Mouse (Mus musculus): ENCODE results near the gene Gpr18. TPM values are rescaled to one million over a fixed set of nuclear protein-coding genes. Genes with fewer than 3 reads are reported as not detected.

Gene Gpr18
- polyA plus RNA-seq, 1 experiment from 2014 or later = 0.36 TPM

GRCm38 (mm10) chr14:121952046-121952400 is 36.4 kb upstream of the Gpr18 start:
- ATAC-seq (ENCODE audit: low read depth) = no peak
- 78% methylated on average over 5 of the region's 5 CpGs for WGBS
- Histone ChIP-seq H3K9me3 (ENCODE audit: control insufficient read depth, low read length) (no peaks in the 10 kb centered on the region), H3K27me3 (ENCODE audit: control insufficient read depth, insufficient read depth, low read depth, low read length) (no peaks in the 10 kb centered on the region), H3K4me1 (replicated peaks; ENCODE audit: control insufficient read depth, insufficient read depth, low read length) (no peaks in the 10 kb centered on the region), H3K4me3 (ENCODE audit: low read length) (no peak overlapping the region), H3K27ac (ENCODE audit: low read length) (no peak overlapping the region), H3K9ac (ENCODE audit: low read length) (no peak overlapping the region), H3K36me3 (ENCODE audit: control insufficient read depth, insufficient read depth, low read length) (0 out of 2 replicates have a peak, but pooled peaks cover 2% of the 10 kb centered on the region), H3K4me2 (ENCODE audit: low read depth, low read length) (no peak overlapping the region)

DNA sequence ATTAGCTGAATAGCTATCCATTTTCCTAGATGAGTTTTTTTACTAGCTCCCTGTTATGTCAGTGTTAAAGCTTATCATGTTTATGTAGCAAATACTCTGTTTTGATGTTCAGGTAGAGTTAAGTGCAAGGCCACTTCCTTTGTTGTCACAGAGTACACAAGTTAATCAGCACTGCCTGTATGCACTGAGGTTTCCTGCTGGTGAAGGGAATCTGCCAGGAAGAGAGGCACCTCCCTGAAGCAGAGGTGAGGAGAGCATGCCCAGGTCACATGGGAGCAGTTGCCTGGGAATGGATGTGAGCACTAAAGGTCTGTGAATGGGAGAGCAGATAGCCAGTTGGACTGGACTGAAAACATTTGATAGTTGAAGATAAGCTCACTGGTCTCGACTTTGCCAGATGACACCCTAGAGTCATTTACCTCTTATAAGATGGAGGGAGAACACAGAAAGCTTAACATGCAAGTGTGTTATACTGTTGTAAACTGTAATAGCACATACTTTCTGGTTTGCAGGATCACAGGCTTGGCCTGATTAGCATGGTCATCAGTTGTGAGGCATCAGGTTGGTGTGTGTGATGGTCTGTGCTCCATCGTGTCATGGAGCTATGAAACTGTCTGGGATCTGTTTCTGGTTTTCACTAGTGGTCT is 35.9 kb upstream of the Gpr18 start:
- H3K4me1 ChIP-seq (replicated peaks; ENCODE audit: control insufficient read depth, insufficient read depth, low read length) = no peaks in the 10 kb centered on the region
- no peaks in the 10 kb centered on the region for H3K27me3 ChIP-seq (ENCODE audit: control insufficient read depth, insufficient read depth, low read depth, low read length)
- ATAC-seq (ENCODE audit: low read depth) = no peak
- no peaks in the 10 kb centered on the region for H3K9me3 ChIP-seq (ENCODE audit: control insufficient read depth, low read length)
- no peak overlapping the region for H3K4me2 ChIP-seq (ENCODE audit: low read depth, low read length)
- no peak overlapping the region for H3K27ac ChIP-seq (ENCODE audit: low read length)
- WGBS = 53% methylated on average over 2 of the region's 2 CpGs
- H3K36me3 ChIP-seq (ENCODE audit: control insufficient read depth, insufficient read depth, low read length) = 0 out of 2 replicates have a peak, but pooled peaks cover 2% of the 10 kb centered on the region
- no peak overlapping the region for H3K9ac ChIP-seq (ENCODE audit: low read length)
- H3K4me3 ChIP-seq (ENCODE audit: low read length) = no peak overlapping the region

DNA sequence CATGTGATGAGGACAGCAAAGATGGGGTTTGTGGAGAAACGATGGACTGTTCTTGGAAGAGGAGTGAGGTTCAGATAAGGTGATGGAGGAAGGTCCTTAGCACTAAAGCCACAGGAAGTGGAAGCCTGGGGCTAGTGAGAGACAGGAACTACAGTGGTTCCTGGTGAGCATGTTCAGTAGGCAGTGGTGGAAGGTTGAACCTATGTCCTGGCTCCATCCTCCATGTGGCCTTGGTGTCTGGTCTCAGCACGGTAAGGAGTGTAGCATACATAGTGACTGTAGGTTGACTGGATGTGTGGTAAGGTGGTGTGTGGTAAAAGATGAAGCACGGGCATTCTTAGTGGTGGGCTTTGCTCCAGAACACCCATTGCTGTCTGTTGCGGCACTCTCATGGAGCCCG is 34.3 kb upstream of the Gpr18 start:
- H3K36me3 ChIP-seq (ENCODE audit: control insufficient read depth, insufficient read depth, low read length) = 0 out of 2 replicates have a peak, but pooled peaks cover 2% of the 10 kb centered on the region
- H3K9me3 ChIP-seq (ENCODE audit: control insufficient read depth, low read length) = no peaks in the 10 kb centered on the region
- ATAC-seq (ENCODE audit: low read depth) = no peak
- no peak overlapping the region for H3K4me3 ChIP-seq (ENCODE audit: low read length)
- no peaks in the 10 kb centered on the region for H3K27me3 ChIP-seq (ENCODE audit: control insufficient read depth, insufficient read depth, low read depth, low read length)
- no peak overlapping the region for H3K4me2 ChIP-seq (ENCODE audit: low read depth, low read length)
- no peak overlapping the region for H3K9ac ChIP-seq (ENCODE audit: low read length)
- H3K27ac ChIP-seq (ENCODE audit: low read length) = no peak overlapping the region
- H3K4me1 ChIP-seq (replicated peaks; ENCODE audit: control insufficient read depth, insufficient read depth, low read length) = no peaks in the 10 kb centered on the region
- 91% methylated on average over 5 of the region's 5 CpGs for WGBS

- Histone ChIP-seq H3K27ac (ENCODE audit: low read length) (no peak overlapping the region), H3K9me3 (ENCODE audit: control insufficient read depth, low read length) (no peaks in the 10 kb centered on the region), H3K36me3 (ENCODE audit: control insufficient read depth, insufficient read depth, low read length) (0 out of 2 replicates have a peak, but pooled peaks cover 2% of the 10 kb centered on the region), H3K4me2 (ENCODE audit: low read depth, low read length) (no peak overlapping the region), H3K9ac (ENCODE audit: low read length) (no peak overlapping the region), H3K27me3 (ENCODE audit: control insufficient read depth, insufficient read depth, low read depth, low read length) (no peaks in the 10 kb centered on the region), H3K4me1 (replicated peaks; ENCODE audit: control insufficient read depth, insufficient read depth, low read length) (no peaks in the 10 kb centered on the region), H3K4me3 (ENCODE audit: low read length) (no peak overlapping the region)
- no peak for ATAC-seq (ENCODE audit: low read depth)
- WGBS = 91% methylated on average over 3 of the region's 3 CpGs
Measured at GRCm38 (mm10) chr14:121949436-121949835, 33.9 kb upstream of the Gpr18 start.

- no peaks in the 10 kb centered on the region for H3K27me3 ChIP-seq (ENCODE audit: control insufficient read depth, insufficient read depth, low read depth, low read length)
- H3K4me2 ChIP-seq (ENCODE audit: low read depth, low read length) = no peak overlapping the region
- 64% methylated on average over 3 of the region's 3 CpGs for WGBS
- H3K9me3 ChIP-seq (ENCODE audit: control insufficient read depth, low read length) = no peaks in the 10 kb centered on the region
- H3K36me3 ChIP-seq (ENCODE audit: control insufficient read depth, insufficient read depth, low read length) = no peaks in the 10 kb centered on the region
- H3K27ac ChIP-seq (ENCODE audit: low read length) = no peak overlapping the region
- no peaks in the 10 kb centered on the region for H3K4me1 ChIP-seq (replicated peaks; ENCODE audit: control insufficient read depth, insufficient read depth, low read length)
- no peak overlapping the region for H3K4me3 ChIP-seq (ENCODE audit: low read length)
- ATAC-seq (ENCODE audit: low read depth) = no peak
- no peak overlapping the region for H3K9ac ChIP-seq (ENCODE audit: low read length)
Measured at GRCm38 (mm10) chr14:121947966-121948365, 32.4 kb upstream of the Gpr18 start.

- Histone ChIP-seq H3K4me1 (replicated peaks; ENCODE audit: control insufficient read depth, insufficient read depth, low read length) (no peaks in the 10 kb centered on the region), H3K27ac (ENCODE audit: low read length) (no peak overlapping the region), H3K9ac (ENCODE audit: low read length) (no peak overlapping the region), H3K36me3 (ENCODE audit: control insufficient read depth, insufficient read depth, low read length) (no peaks in the 10 kb centered on the region), H3K27me3 (ENCODE audit: control insufficient read depth, insufficient read depth, low read depth, low read length) (no peaks in the 10 kb centered on the region), H3K4me3 (ENCODE audit: low read length) (no peak overlapping the region), H3K9me3 (ENCODE audit: control insufficient read depth, low read length) (no peaks in the 10 kb centered on the region), H3K4me2 (ENCODE audit: low read depth, low read length) (no peak overlapping the region)
- WGBS = 63% methylated on average over 8 of the region's 8 CpGs
- no peak for ATAC-seq (ENCODE audit: low read depth)
Measured at GRCm38 (mm10) chr14:121947201-121947760, 31.7 kb upstream of the Gpr18 start.

DNA sequence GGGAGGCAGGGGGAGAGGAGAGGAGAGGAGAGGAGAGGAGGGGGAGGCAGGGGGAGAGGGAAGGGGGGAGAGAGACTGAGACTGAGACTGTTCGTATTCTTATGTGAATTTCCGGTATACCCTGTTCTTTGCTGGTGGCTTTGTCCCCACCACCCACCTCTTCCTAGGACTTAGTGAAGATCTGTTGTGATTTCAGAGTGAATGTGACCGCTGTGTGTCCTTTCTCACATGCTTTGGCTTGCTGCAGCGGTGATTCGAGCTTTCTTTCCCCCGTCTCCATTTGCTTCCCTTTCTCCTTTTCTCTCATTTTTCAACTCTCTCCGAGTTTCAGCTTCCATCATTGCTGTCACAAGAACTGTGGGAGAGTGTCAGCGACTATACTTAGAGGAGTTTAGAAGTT is 31.1 kb upstream of the Gpr18 start:
- WGBS = 44% methylated on average over 8 of the region's 8 CpGs
- Histone ChIP-seq H3K27me3 (ENCODE audit: control insufficient read depth, insufficient read depth, low read depth, low read length) (no peaks in the 10 kb centered on the region), H3K4me1 (replicated peaks; ENCODE audit: control insufficient read depth, insufficient read depth, low read length) (no peaks in the 10 kb centered on the region), H3K4me3 (ENCODE audit: low read length) (no peak overlapping the region), H3K9me3 (ENCODE audit: control insufficient read depth, low read length) (no peaks in the 10 kb centered on the region), H3K4me2 (ENCODE audit: low read depth, low read length) (no peak overlapping the region), H3K27ac (ENCODE audit: low read length) (no peak overlapping the region), H3K36me3 (ENCODE audit: control insufficient read depth, insufficient read depth, low read length) (no peaks in the 10 kb centered on the region), H3K9ac (ENCODE audit: low read length) (no peak overlapping the region)
- no peak for ATAC-seq (ENCODE audit: low read depth)

DNA sequence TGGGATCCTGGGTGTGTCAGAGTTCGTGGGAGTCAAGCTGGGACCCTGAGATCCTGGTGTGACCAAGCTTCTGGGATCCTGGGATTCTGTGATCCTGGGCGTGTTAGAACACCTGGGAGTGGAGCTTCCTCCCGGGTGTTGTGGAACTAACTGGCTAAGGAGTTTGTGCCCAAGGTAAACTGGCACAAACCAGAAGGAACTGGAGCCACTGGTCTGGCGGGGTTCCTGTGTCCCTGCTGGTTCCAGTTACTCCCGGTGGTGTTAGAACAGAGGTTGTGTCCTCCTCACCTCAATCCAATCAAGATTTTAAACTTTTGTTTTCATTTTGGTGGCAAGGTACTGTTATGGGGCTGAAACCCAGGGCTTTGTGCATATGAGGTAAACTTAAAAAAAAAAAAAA is 30.6 kb upstream of the Gpr18 start:
- H3K36me3 ChIP-seq (ENCODE audit: control insufficient read depth, insufficient read depth, low read length) = no peaks in the 10 kb centered on the region

DNA sequence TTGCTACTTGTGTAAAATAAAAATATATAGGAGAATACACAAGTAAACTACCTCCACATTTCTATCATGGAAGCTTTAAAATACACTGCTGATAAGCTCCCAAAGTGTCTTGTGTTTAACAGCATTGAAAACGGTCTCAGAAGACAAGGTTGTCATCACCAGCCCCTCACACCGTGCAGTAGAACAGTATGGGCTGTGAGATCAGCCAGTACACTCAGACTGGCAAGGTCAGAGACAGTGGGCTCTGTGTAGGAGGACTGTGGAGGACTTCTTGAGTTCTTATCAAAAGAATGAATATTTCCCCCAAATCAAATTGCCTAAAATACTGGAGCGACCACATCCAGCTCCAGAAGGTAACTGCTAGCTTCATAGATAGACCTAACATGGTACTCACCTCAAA is 24.0 kb upstream of the Gpr18 start:
- H3K27me3 ChIP-seq (ENCODE audit: control insufficient read depth, insufficient read depth, low read depth, low read length) = no peaks in the 10 kb centered on the region
- no peak overlapping the region for H3K27ac ChIP-seq (ENCODE audit: low read length)
- H3K4me3 ChIP-seq (ENCODE audit: low read length) = no peak overlapping the region
- no peak overlapping the region for H3K4me2 ChIP-seq (ENCODE audit: low read depth, low read length)
- 85% methylated on average over 3 of the region's 3 CpGs for WGBS
- no peak overlapping the region for H3K9ac ChIP-seq (ENCODE audit: low read length)
- no peak for ATAC-seq (ENCODE audit: low read depth)
- no peaks in the 10 kb centered on the region for H3K4me1 ChIP-seq (replicated peaks; ENCODE audit: control insufficient read depth, insufficient read depth, low read length)
- H3K36me3 ChIP-seq (ENCODE audit: control insufficient read depth, insufficient read depth, low read length) = peaks cover 4% of the 10 kb centered on the region
- H3K9me3 ChIP-seq (ENCODE audit: control insufficient read depth, low read length) = 0 out of 2 replicates have a peak, but pooled peaks cover 5% of the 10 kb centered on the region

More for the DNA sequence above, 30.6 kb upstream of the Gpr18 start:
- Histone ChIP-seq H3K9me3 (ENCODE audit: control insufficient read depth, low read length) (no peaks in the 10 kb centered on the region), H3K4me1 (replicated peaks; ENCODE audit: control insufficient read depth, insufficient read depth, low read length) (no peaks in the 10 kb centered on the region), H3K9ac (ENCODE audit: low read length) (no peak overlapping the region), H3K27me3 (ENCODE audit: control insufficient read depth, insufficient read depth, low read depth, low read length) (no peaks in the 10 kb centered on the region), H3K4me2 (ENCODE audit: low read depth, low read length) (no peak overlapping the region), H3K4me3 (ENCODE audit: low read length) (no peak overlapping the region), H3K27ac (ENCODE audit: low read length) (no peak overlapping the region)
- WGBS = 74% methylated on average over 5 of the region's 5 CpGs
- no peak for ATAC-seq (ENCODE audit: low read depth)
